Mouse (Mus musculus): ENCODE data around the gene Txnrd3. TPM values are rescaled to one million over a fixed set of nuclear protein-coding genes. Genes with fewer than 3 reads are reported as not detected.

The Txnrd3 gene
- polyA plus RNA-seq (2012; rRNA removed; ENCODE audit: low replicate concordance): 11.4 and 11.8 TPM in 2 replicates

GRCm38 (mm10) chr6:89643798-89644270 is at the start of gene Txnrd3:
Gene Txnrd3, plus strand, starts transcription at chr6:89643988.

GRCm38 (mm10) chr6:89595018-89595776 is 48.6 kb upstream of the Txnrd3 start, which contains the start of gene Chchd6:
Gene Chchd6, minus strand, starts transcription at chr6:89595652.

GRCm38 (mm10) chr6:89707240-89707639 is 63.5 kb downstream of the Txnrd3 start, which contains the start of gene Vmn1r40:
Gene Vmn1r40, plus strand, starts transcription at chr6:89707540.

Other genes starting within 250 kb of the Txnrd3 start
- 106 and 225 TPM in 2 replicates for gene Chchd6, start 48.3 kb upstream of the Txnrd3 start, polyA plus RNA-seq (2012; rRNA removed; ENCODE audit: low replicate concordance)
- gene Vmn1r40, start 63.6 kb downstream of the Txnrd3 start, polyA plus RNA-seq (2012; rRNA removed; ENCODE audit: low replicate concordance): not detected in 2 replicates
- not detected in 2 replicates for gene Vmn1r41, start 96.8 kb downstream of the Txnrd3 start, polyA plus RNA-seq (2012; rRNA removed; ENCODE audit: low replicate concordance)
- not detected in 2 replicates for gene Vmn1r42, start 232.4 kb downstream of the Txnrd3 start, polyA plus RNA-seq (2012; rRNA removed; ENCODE audit: low replicate concordance)
- gene Vmn1r43, start 232.4 kb downstream of the Txnrd3 start, polyA plus RNA-seq (2012; rRNA removed; ENCODE audit: low replicate concordance): not detected in 2 replicates
- gene Vmn1r44, start 239.7 kb downstream of the Txnrd3 start, polyA plus RNA-seq (2012; rRNA removed; ENCODE audit: low replicate concordance): not detected in 2 replicates

Data from subcutaneous adipose tissue, adult 2 months (tissue).